Mouse (Mus musculus) hindbrain, postnatal 0 days (tissue): ENCODE results near the gene Aif1l. TPM values are rescaled to one million over a fixed set of nuclear protein-coding genes. Genes with fewer than 3 reads are reported as not detected.

ENCODE experiments used
- ATAC-seq: fragments of 200-750 bp; cut with Nextera tagmentation; 2 replicates; pipeline ENCODE4 v1.8.0; 2017; ENCODE audit warnings: mild to moderate bottlenecking, moderate TSS enrichment, moderate library complexity
- DNase-seq: peaks from one replicate; pipeline ENCODE4 v3.0.0-alpha.2; 2015; ENCODE audit warnings: low spot score
- H3K27ac ChIP-seq: fragments of 300-500 bp; sonication (generic); 2 replicates; pipeline ENCODE4 v1.5.1; 2014; ENCODE audit warnings: mild to moderate bottlenecking
- H3K27me3 ChIP-seq: fragments of 300-500 bp; sonication (generic); 2 replicates; pipeline ENCODE4 v1.6.1; 2014; ENCODE audit warnings: low read length, mixed read lengths; ENCODE audit not compliant: insufficient read depth
- H3K36me3 ChIP-seq: fragments of 300-500 bp; sonication (generic); 2 replicates; pipeline ENCODE4 v1.6.1; 2014; ENCODE audit warnings: low read length, mixed read lengths; ENCODE audit not compliant: insufficient read depth
- H3K4me1 ChIP-seq: fragments of 300-500 bp; sonication (generic); 2 replicates; pipeline ENCODE4 v1.6.1; 2014; ENCODE audit warnings: antibody characterized with exemption, low read length, mixed read lengths; ENCODE audit not compliant: insufficient read depth
- H3K4me2 ChIP-seq: fragments of 300-500 bp; sonication (generic); 2 replicates; pipeline ENCODE4 v1.6.1; 2014; ENCODE audit warnings: low read depth, mild to moderate bottlenecking, low read length, moderate library complexity, mixed read lengths
- H3K4me3 ChIP-seq: fragments of 300-500 bp; sonication (generic); 2 replicates; pipeline ENCODE4 v1.5.1; 2014; ENCODE audit warnings: low read length
- H3K9ac ChIP-seq: fragments of 300-500 bp; sonication (generic); replicated peaks from 2 replicates; pipeline ENCODE4 v1.6.1; 2014; ENCODE audit warnings: mild to moderate bottlenecking, low read length, moderate library complexity, mixed read lengths
- H3K9me3 ChIP-seq: fragments of 300-500 bp; sonication (generic); 2 replicates; pipeline ENCODE4 v1.6.1; 2016; ENCODE audit warnings: low read length, mixed read lengths
- CTCF ChIP-seq: IDR thresholded peaks from 2 replicates; pipeline ENCODE4 v1.5.1; 2016; ENCODE audit warnings: antibody characterized with exemption, control low read depth, low read depth
- WGBS: fragments of 180-500 bp; shearing (Covaris S2); extraction: QIAGEN DNeasy Blood & Tissue Kit; methylation state at CpG from one replicate; pipeline ENCODE4 v1.1.7; 2014; 5-methylcytosine and 5-hydroxymethylcytosine counted together
- polyA plus RNA-seq: library from polyadenylated mRNA; unstranded; fragments of >200 nt; fragmentation: Nextera tagmentation; extraction: Ambion mirVana; gene quantifications from 2 replicates; pipeline ENCODE4 v1.2.1, GENCODE M21; 2015
- total RNA-seq: library from RNA; depleted of rRNA; stranded (reverse); fragments of >200 nt; gene quantifications from 2 replicates; pipeline ENCODE4 v1.2.3, GENCODE M21; 2014

Gene Aif1l
- total and polyA plus RNA-seq, 2 experiments from 2014 or later: 13.2 to 18.2 TPM

GRCm38 (mm10) chr2:31925936-31926335 is 24.0 kb upstream of the Aif1l start:
- no peak overlapping the region for H3K4me2 ChIP-seq
- no peak overlapping the region for H3K27ac ChIP-seq
- no peaks in the 10 kb centered on the region for H3K9me3 ChIP-seq
- no peak overlapping the region for H3K9ac ChIP-seq
- no peaks in the 10 kb centered on the region for H3K27me3 ChIP-seq
- no peaks in the 10 kb centered on the region for H3K36me3 ChIP-seq
- TF ChIP-seq CTCF: no peak
- ATAC-seq: no peak
- no peak for DNase-seq
- no peaks in the 10 kb centered on the region for H3K4me1 ChIP-seq
- no peak overlapping the region for H3K4me3 ChIP-seq
- 54% methylated on average over 4 of the region's 4 CpGs for WGBS

DNA sequence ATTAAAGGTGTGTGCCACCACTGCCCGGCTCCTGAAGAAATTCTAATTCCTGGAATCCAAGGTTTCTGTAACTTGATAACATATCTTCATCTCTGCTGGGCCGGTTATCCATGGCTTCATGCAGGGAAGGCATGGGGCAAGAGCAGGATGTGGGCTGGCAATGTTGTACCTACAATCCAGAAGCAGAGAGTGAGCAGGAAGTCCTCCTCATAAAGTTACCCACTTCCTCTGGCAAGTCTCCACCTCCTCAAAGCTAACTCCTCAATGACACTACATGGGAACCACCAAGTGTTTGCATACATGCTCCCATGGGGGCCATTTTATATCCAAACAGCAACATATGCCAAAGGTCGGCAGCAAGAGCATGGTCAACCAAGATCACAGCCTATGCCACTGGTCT is 20.3 kb upstream of the Aif1l start:
- TF ChIP-seq CTCF: no peak
- WGBS: 82% methylated on average over 3 of the region's 3 CpGs
- H3K27me3 ChIP-seq: no peaks in the 10 kb centered on the region

DNA sequence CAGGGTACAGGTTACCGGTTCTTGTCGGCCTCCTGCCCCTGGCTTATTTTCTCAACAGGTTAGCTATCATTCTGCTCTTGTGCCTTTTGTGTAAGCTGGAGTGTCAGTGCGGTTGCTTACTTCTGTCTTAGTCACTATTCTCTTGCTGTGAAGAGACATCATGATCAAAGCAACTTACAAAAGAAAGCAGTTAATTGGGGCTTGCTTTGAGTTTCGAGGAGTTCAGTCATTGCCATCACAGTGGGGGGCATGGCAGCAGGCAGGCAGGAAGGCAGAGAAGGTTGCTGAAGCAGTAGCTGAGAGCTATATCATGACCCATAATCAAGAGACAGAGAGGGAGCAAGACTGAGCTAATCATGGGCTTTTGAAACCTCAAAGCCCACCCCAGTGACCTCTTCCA is 15.4 kb upstream of the Aif1l start:
- Histone ChIP-seq H3K27ac (no peak overlapping the region), H3K9me3 (no peaks in the 10 kb centered on the region), H3K36me3 (no peaks in the 10 kb centered on the region), H3K4me1 (no peaks in the 10 kb centered on the region), H3K9ac (no peak overlapping the region), H3K4me3 (no peak overlapping the region), H3K4me2 (no peak overlapping the region), H3K27me3 (no peaks in the 10 kb centered on the region)
- TF ChIP-seq CTCF: no peak
- ATAC-seq: no peak
- WGBS: 39% methylated on average over 4 of the region's 4 CpGs
- no peak for DNase-seq

More for the DNA sequence above, 20.3 kb upstream of the Aif1l start:
- H3K4me1 ChIP-seq: no peaks in the 10 kb centered on the region
- ATAC-seq (no peak), DNase-seq (no peak)
- H3K36me3 ChIP-seq: no peaks in the 10 kb centered on the region
- H3K27ac ChIP-seq: no peak overlapping the region
- H3K9ac ChIP-seq: no peak overlapping the region
- H3K9me3 ChIP-seq: no peaks in the 10 kb centered on the region
- H3K4me3 ChIP-seq: no peak overlapping the region
- no peak overlapping the region for H3K4me2 ChIP-seq

GRCm38 (mm10) chr2:31935054-31935453 is 14.9 kb upstream of the Aif1l start:
- 54% methylated on average over 4 of the region's 4 CpGs for WGBS
- DNase-seq (no peak), ATAC-seq (no peak)
- Histone ChIP-seq H3K9me3 (no peaks in the 10 kb centered on the region), H3K4me2 (no peak overlapping the region), H3K27me3 (no peaks in the 10 kb centered on the region), H3K36me3 (no peaks in the 10 kb centered on the region), H3K4me3 (no peak overlapping the region), H3K27ac (no peak overlapping the region), H3K9ac (no peak overlapping the region), H3K4me1 (no peaks in the 10 kb centered on the region)
- no peak for TF ChIP-seq CTCF

DNA sequence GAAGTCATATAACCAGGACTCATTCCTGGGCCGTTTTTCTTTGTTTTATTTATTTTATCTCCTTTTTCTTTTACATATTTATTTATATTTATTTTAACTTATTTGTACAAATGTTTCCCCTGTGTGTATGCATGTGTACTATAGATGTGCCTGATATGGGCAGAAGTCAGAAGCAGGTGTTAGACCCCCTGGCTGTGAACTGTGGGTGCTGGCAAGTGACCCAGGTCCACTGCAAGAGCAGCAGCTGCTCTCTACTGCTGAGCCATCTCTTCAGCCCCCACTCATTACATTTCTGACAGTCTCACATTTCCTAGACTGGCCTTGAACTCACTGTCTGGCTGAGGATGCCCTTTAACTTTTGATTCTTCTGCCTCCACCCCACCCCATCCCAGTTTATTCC is 11.6 kb upstream of the Aif1l start:
- 82% methylated on average over 1 of the region's 1 CpGs for WGBS
- no peaks in the 10 kb centered on the region for H3K36me3 ChIP-seq

DNA sequence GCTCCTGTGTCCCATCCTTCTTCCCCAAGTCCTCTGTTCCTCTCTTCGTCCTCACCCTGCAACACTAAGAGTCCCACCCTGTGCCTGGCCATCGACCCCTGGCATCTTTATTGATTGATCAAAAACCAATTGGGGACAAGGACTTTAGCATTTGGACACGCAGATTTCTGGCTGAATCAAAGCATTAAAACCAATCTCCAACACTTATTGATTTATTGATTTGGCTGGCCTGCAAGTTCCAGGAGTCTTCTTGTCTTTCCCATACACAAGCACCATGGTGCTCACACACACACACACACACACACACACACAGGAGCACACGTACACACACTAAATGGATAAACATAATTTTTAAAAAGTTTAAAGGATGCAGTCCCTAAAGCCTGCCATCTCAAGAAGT is 6.9 kb upstream of the Aif1l start:
- no peaks in the 10 kb centered on the region for H3K4me1 ChIP-seq
- ATAC-seq (no peak), DNase-seq (no peak)
- 73% methylated on average over 4 of the region's 4 CpGs for WGBS
- H3K27me3 ChIP-seq: no peaks in the 10 kb centered on the region
- no peak overlapping the region for H3K4me2 ChIP-seq
- H3K36me3 ChIP-seq: no peaks in the 10 kb centered on the region
- TF ChIP-seq CTCF: no peak
- no peak overlapping the region for H3K27ac ChIP-seq
- no peak overlapping the region for H3K9ac ChIP-seq
- H3K9me3 ChIP-seq: no peaks in the 10 kb centered on the region
- no peak overlapping the region for H3K4me3 ChIP-seq

More for the DNA sequence above, 11.6 kb upstream of the Aif1l start:
- Histone ChIP-seq H3K27me3 (no peaks in the 10 kb centered on the region), H3K4me3 (no peak overlapping the region), H3K4me1 (no peaks in the 10 kb centered on the region), H3K27ac (no peak overlapping the region), H3K9ac (no peak overlapping the region), H3K4me2 (no peak overlapping the region), H3K9me3 (no peaks in the 10 kb centered on the region)
- DNase-seq (no peak), ATAC-seq (no peak)
- no peak for TF ChIP-seq CTCF

DNA sequence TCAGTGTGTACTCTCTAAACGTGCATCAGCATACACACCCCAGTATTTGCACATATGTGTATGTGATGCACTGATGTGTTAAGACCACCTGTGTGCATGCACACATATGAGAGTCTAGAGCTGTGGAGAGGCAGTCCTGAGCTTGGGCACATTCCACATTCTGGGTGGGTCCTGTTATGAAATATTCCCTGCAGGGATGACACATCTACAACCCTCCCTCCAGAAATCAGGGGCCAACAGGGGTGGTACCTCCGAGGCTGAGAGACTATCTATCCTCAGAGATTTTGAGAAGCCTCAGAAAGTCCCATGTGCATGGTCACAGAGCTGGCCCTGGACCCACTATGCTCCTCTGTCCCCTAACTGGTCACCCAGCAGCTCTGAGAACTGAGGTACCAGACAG is 4.4 kb upstream of the Aif1l start:
- WGBS: 71% methylated on average over 2 of the region's 2 CpGs
- Histone ChIP-seq H3K27me3 (no peaks in the 10 kb centered on the region), H3K4me2 (no peak overlapping the region), H3K9me3 (no peaks in the 10 kb centered on the region), H3K9ac (no peak overlapping the region), H3K4me3 (no peak overlapping the region), H3K27ac (no peak overlapping the region), H3K4me1 (no peaks in the 10 kb centered on the region), H3K36me3 (no peaks in the 10 kb centered on the region)
- ATAC-seq: no peak
- no peak for TF ChIP-seq CTCF
- DNase-seq: no peak
